Mouse (Mus musculus): ENCODE data around the gene Dtnb.
"Not testable (repeated sequence)": the region's sequence is repeated elsewhere in the genome, so short reads cannot be mapped to it uniquely, and the experiment has no call there.

Gene Dtnb

GRCm38 (mm10) chr12:3571787-3572580, at the start of gene Dtnb:
Gene Dtnb (plus strand): TSS chr12:3572381.
- DNase-seq, result peak; percentile 73

- DNase-seq, result no peak
Observed at GRCm38 (mm10) chr12:3525536-3525935, 46.6 kb upstream of the Dtnb start.

- DNase-seq, result not testable (repeated sequence)
Observed at GRCm38 (mm10) chr12:3535446-3535845, 36.7 kb upstream of the Dtnb start.

- DNase-seq, result no peak
Observed at GRCm38 (mm10) chr12:3537616-3538015, 34.6 kb upstream of the Dtnb start.

- no peak for DNase-seq
Observed at GRCm38 (mm10) chr12:3538036-3538435, 34.1 kb upstream of the Dtnb start.

GRCm38 (mm10) chr12:3539605-3540004, 32.6 kb upstream of the Dtnb start:
- no peak for DNase-seq

GRCm38 (mm10) chr12:3540871-3541270, 31.3 kb upstream of the Dtnb start:
- DNase-seq, result no peak

- DNase-seq, result no peak
Observed at GRCm38 (mm10) chr12:3545451-3545850, 26.7 kb upstream of the Dtnb start.

GRCm38 (mm10) chr12:3546121-3546658, 26.0 kb upstream of the Dtnb start:
- DNase-seq, result no peak

GRCm38 (mm10) chr12:3546781-3547180, 25.4 kb upstream of the Dtnb start:
- DNase-seq, result no peak

- DNase-seq, result no peak
Observed at GRCm38 (mm10) chr12:3547506-3547905, 24.7 kb upstream of the Dtnb start.

GRCm38 (mm10) chr12:3547911-3548310, 24.3 kb upstream of the Dtnb start:
- DNase-seq, result no peak

- no peak for DNase-seq
Observed at GRCm38 (mm10) chr12:3548582-3549211, 23.5 kb upstream of the Dtnb start.

GRCm38 (mm10) chr12:3550280-3550679, 21.9 kb upstream of the Dtnb start:
- no peak for DNase-seq

GRCm38 (mm10) chr12:3557414-3558319, 14.5 kb upstream of the Dtnb start:
- DNase-seq, result no peak

- DNase-seq, result no peak
Observed at GRCm38 (mm10) chr12:3560596-3560995, 11.6 kb upstream of the Dtnb start.

- no peak for DNase-seq
Observed at GRCm38 (mm10) chr12:3561032-3561431, 11.1 kb upstream of the Dtnb start.

- DNase-seq, result no peak
Observed at GRCm38 (mm10) chr12:3562806-3563205, 9.4 kb upstream of the Dtnb start.

GRCm38 (mm10) chr12:3563659-3564058, 8.5 kb upstream of the Dtnb start:
- DNase-seq, result no peak

GRCm38 (mm10) chr12:3568461-3568991, 3.7 kb upstream of the Dtnb start:
- DNase-seq, result no peak

- no peak for DNase-seq
Observed at GRCm38 (mm10) chr12:3570711-3571400, 1.3 kb upstream of the Dtnb start.

Data from cerebellum, adult 11 months (tissue).